Mouse (Mus musculus): ENCODE results near the gene Gbp9. TPM values are rescaled to one million over a fixed set of nuclear protein-coding genes. Genes with fewer than 3 reads are reported as not detected.
A peak's percentile ranks its signal among the peaks of the same experiment; 100 is the strongest.
"Not testable (repeated sequence)": the region's sequence is repeated elsewhere in the genome, so short reads cannot be mapped to it uniquely, and the experiment has no call there.

Gene Gbp9
- polyA plus RNA-seq, 1 experiment from 2014 or later = 1.7 TPM

- Histone ChIP-seq H3K27me3 (replicated peaks; ENCODE audit: control insufficient read depth, insufficient read depth, low read length) (no peaks in the 10 kb centered on the region), H3K36me3 (ENCODE audit: control insufficient read depth, insufficient read depth) (no peaks in the 10 kb centered on the region), H3K4me3 (ENCODE audit: low read depth, low read length) (no peak overlapping the region), H3K27ac (ENCODE audit: low read depth, low read length) (no peak overlapping the region), H3K4me1 (replicated peaks; ENCODE audit: control insufficient read depth, insufficient read depth, low read length) (no peaks in the 10 kb centered on the region), H3K4me2 (replicated peaks; ENCODE audit: low read depth) (no peak overlapping the region), H3K9me3 (ENCODE audit: control insufficient read depth) (no peaks in the 10 kb centered on the region), H3K9ac (ENCODE audit: low read depth, low read length) (no peak overlapping the region)
- ATAC-seq = no peak
- 71% methylated on average over 1 of the region's 1 CpGs for WGBS
- TF ChIP-seq CTCF (IDR thresholded peaks at IDR 0.05; ENCODE audit: low read depth) = no peak
Measured at GRCm38 (mm10) chr5:105138906-105139305, 433 bp downstream of the Gbp9 start.

- not testable (repeated sequence) for H3K4me3 ChIP-seq (ENCODE audit: low read depth, low read length); ATAC-seq; H3K4me1 ChIP-seq (replicated peaks; ENCODE audit: control insufficient read depth, insufficient read depth, low read length); H3K9ac ChIP-seq (ENCODE audit: low read depth, low read length); H3K27me3 ChIP-seq (replicated peaks; ENCODE audit: control insufficient read depth, insufficient read depth, low read length); H3K27ac ChIP-seq (ENCODE audit: low read depth, low read length); H3K9me3 ChIP-seq (ENCODE audit: control insufficient read depth); H3K4me2 ChIP-seq (replicated peaks; ENCODE audit: low read depth); H3K36me3 ChIP-seq (ENCODE audit: control insufficient read depth, insufficient read depth)
- WGBS = 97% methylated on average over 3 of the region's 3 CpGs
Measured at GRCm38 (mm10) chr5:105136706-105137304, 2.5 kb downstream of the Gbp9 start.

GRCm38 (mm10) chr5:105121731-105122130, 17.6 kb downstream of the Gbp9 start:
- H3K36me3 ChIP-seq (ENCODE audit: control insufficient read depth, insufficient read depth); ATAC-seq; H3K4me3 ChIP-seq (ENCODE audit: low read depth, low read length); H3K9me3 ChIP-seq (ENCODE audit: control insufficient read depth); H3K9ac ChIP-seq (ENCODE audit: low read depth, low read length); H3K4me2 ChIP-seq (replicated peaks; ENCODE audit: low read depth); H3K27ac ChIP-seq (ENCODE audit: low read depth, low read length); H3K27me3 ChIP-seq (replicated peaks; ENCODE audit: control insufficient read depth, insufficient read depth, low read length); H3K4me1 ChIP-seq (replicated peaks; ENCODE audit: control insufficient read depth, insufficient read depth, low read length): not testable (repeated sequence)
- WGBS = 82% methylated on average over 6 of the region's 6 CpGs

GRCm38 (mm10) chr5:105115740-105116139, 23.6 kb downstream of the Gbp9 start:
- Histone ChIP-seq H3K4me2 (replicated peaks; ENCODE audit: low read depth) (no peak overlapping the region), H3K27ac (ENCODE audit: low read depth, low read length) (no peak overlapping the region), H3K4me1 (replicated peaks; ENCODE audit: control insufficient read depth, insufficient read depth, low read length) (no peaks in the 10 kb centered on the region), H3K4me3 (ENCODE audit: low read depth, low read length) (no peak overlapping the region), H3K9ac (ENCODE audit: low read depth, low read length) (no peak overlapping the region), H3K27me3 (replicated peaks; ENCODE audit: control insufficient read depth, insufficient read depth, low read length) (no peaks in the 10 kb centered on the region), H3K36me3 (ENCODE audit: control insufficient read depth, insufficient read depth) (no peaks in the 10 kb centered on the region), H3K9me3 (ENCODE audit: control insufficient read depth) (no peaks in the 10 kb centered on the region)
- 71% methylated on average over 2 of the region's 2 CpGs for WGBS
- no peak for ATAC-seq
- no peak for TF ChIP-seq CTCF (IDR thresholded peaks at IDR 0.05; ENCODE audit: low read depth)

- Histone ChIP-seq H3K4me2 (replicated peaks; ENCODE audit: low read depth) (no peak overlapping the region), H3K4me3 (ENCODE audit: low read depth, low read length) (no peak overlapping the region), H3K9me3 (ENCODE audit: control insufficient read depth) (no peaks in the 10 kb centered on the region), H3K27ac (ENCODE audit: low read depth, low read length) (no peak overlapping the region), H3K4me1 (replicated peaks; ENCODE audit: control insufficient read depth, insufficient read depth, low read length) (no peaks in the 10 kb centered on the region), H3K36me3 (ENCODE audit: control insufficient read depth, insufficient read depth) (no peaks in the 10 kb centered on the region), H3K9ac (ENCODE audit: low read depth, low read length) (no peak overlapping the region), H3K27me3 (replicated peaks; ENCODE audit: control insufficient read depth, insufficient read depth, low read length) (no peaks in the 10 kb centered on the region)
- WGBS = 84% methylated on average over 2 of the region's 2 CpGs
- no peak for TF ChIP-seq CTCF (IDR thresholded peaks at IDR 0.05; ENCODE audit: low read depth)
- ATAC-seq = no peak
Measured at GRCm38 (mm10) chr5:105114696-105115095, 24.6 kb downstream of the Gbp9 start.

GRCm38 (mm10) chr5:105113656-105114055, 25.7 kb downstream of the Gbp9 start:
- no peak for TF ChIP-seq CTCF (IDR thresholded peaks at IDR 0.05; ENCODE audit: low read depth)
- H3K36me3 ChIP-seq (ENCODE audit: control insufficient read depth, insufficient read depth) = no peaks in the 10 kb centered on the region
- no peaks in the 10 kb centered on the region for H3K4me1 ChIP-seq (replicated peaks; ENCODE audit: control insufficient read depth, insufficient read depth, low read length)
- no peaks in the 10 kb centered on the region for H3K27me3 ChIP-seq (replicated peaks; ENCODE audit: control insufficient read depth, insufficient read depth, low read length)
- no peak overlapping the region for H3K9ac ChIP-seq (ENCODE audit: low read depth, low read length)
- no peak overlapping the region for H3K4me2 ChIP-seq (replicated peaks; ENCODE audit: low read depth)
- no peak overlapping the region for H3K4me3 ChIP-seq (ENCODE audit: low read depth, low read length)
- ATAC-seq = no peak
- 90% methylated on average over 5 of the region's 5 CpGs for WGBS
- H3K9me3 ChIP-seq (ENCODE audit: control insufficient read depth) = no peaks in the 10 kb centered on the region
- H3K27ac ChIP-seq (ENCODE audit: low read depth, low read length) = no peak overlapping the region

- H3K27me3 ChIP-seq (replicated peaks; ENCODE audit: control insufficient read depth, insufficient read depth, low read length); H3K9me3 ChIP-seq (ENCODE audit: control insufficient read depth); H3K4me2 ChIP-seq (replicated peaks; ENCODE audit: low read depth); H3K27ac ChIP-seq (ENCODE audit: low read depth, low read length); H3K4me3 ChIP-seq (ENCODE audit: low read depth, low read length); H3K36me3 ChIP-seq (ENCODE audit: control insufficient read depth, insufficient read depth); H3K9ac ChIP-seq (ENCODE audit: low read depth, low read length); H3K4me1 ChIP-seq (replicated peaks; ENCODE audit: control insufficient read depth, insufficient read depth, low read length): not testable (repeated sequence)
- 15% methylated on average over 4 of the region's 4 CpGs for WGBS
- peak; percentile 56; the same call in 1 of the 2 replicates for ATAC-seq
Measured at GRCm38 (mm10) chr5:105110271-105110852, 29.0 kb downstream of the Gbp9 start.

- not testable (repeated sequence) for H3K9me3 ChIP-seq (ENCODE audit: control insufficient read depth); H3K4me1 ChIP-seq (replicated peaks; ENCODE audit: control insufficient read depth, insufficient read depth, low read length); ATAC-seq; H3K9ac ChIP-seq (ENCODE audit: low read depth, low read length); H3K4me3 ChIP-seq (ENCODE audit: low read depth, low read length); H3K27ac ChIP-seq (ENCODE audit: low read depth, low read length); H3K36me3 ChIP-seq (ENCODE audit: control insufficient read depth, insufficient read depth); H3K27me3 ChIP-seq (replicated peaks; ENCODE audit: control insufficient read depth, insufficient read depth, low read length)
- peak overlapping the region; percentile 22; the same call in 1 of the 2 replicates for H3K4me2 ChIP-seq (replicated peaks; ENCODE audit: low read depth)
- 61% methylated on average over 1 of the region's 1 CpGs for WGBS
Measured at GRCm38 (mm10) chr5:105109775-105110174, 29.6 kb downstream of the Gbp9 start.

- H3K9me3 ChIP-seq (ENCODE audit: control insufficient read depth); H3K4me3 ChIP-seq (ENCODE audit: low read depth, low read length); H3K36me3 ChIP-seq (ENCODE audit: control insufficient read depth, insufficient read depth); H3K27ac ChIP-seq (ENCODE audit: low read depth, low read length); H3K4me2 ChIP-seq (replicated peaks; ENCODE audit: low read depth); ATAC-seq; H3K4me1 ChIP-seq (replicated peaks; ENCODE audit: control insufficient read depth, insufficient read depth, low read length); H3K27me3 ChIP-seq (replicated peaks; ENCODE audit: control insufficient read depth, insufficient read depth, low read length); H3K9ac ChIP-seq (ENCODE audit: low read depth, low read length): not testable (repeated sequence)
- WGBS = 82% methylated on average over 2 of the region's 2 CpGs
Measured at GRCm38 (mm10) chr5:105105689-105106088, 33.6 kb downstream of the Gbp9 start.

Data from intestine, postnatal 0 days (tissue).